Mouse (Mus musculus): ENCODE measurements around the gene Pmch. TPM values are rescaled to one million over a fixed set of nuclear protein-coding genes. Genes with fewer than 3 reads are reported as not detected.

Gene Pmch
- not detected for polyA plus RNA-seq (2015; fragmentation: Illumina TruSeq; extraction: RNeasy Lipid Tissue Mini Kit (QIAGEN cat#74804); ENCODE audit: insufficient read depth, low read depth, low replicate concordance)

DNA sequence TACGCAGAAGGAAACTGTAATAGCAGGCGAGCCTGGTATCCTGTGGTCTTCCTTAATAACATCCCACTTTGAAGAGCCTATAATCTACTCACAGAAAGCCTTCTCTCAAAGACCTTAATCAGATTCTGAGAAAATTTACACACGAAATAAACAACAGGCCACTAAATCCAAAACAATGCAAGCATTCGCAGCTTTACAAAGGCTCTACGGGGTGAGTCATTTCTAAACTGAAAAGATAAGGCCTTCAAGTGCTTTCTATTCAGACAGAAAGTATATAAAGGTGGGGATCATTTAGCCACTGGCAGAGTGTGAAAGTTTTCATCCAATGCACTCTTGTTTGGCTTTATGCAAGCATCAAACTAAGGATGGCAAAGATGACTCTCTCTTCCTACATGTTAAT lies at the start of gene Pmch:
Pmch (plus strand) TSS at position 301 of the 400 bp plus-strand sequence.

Other genes starting within 250 kb of the Pmch start
- gene Igf1, start 232.8 kb upstream of the Pmch start, polyA plus RNA-seq (2015; fragmentation: Illumina TruSeq; extraction: RNeasy Lipid Tissue Mini Kit (QIAGEN cat#74804); ENCODE audit: insufficient read depth, low read depth, low replicate concordance), result 28.9 TPM
- gene Parpbp, start 55.9 kb downstream of the Pmch start, polyA plus RNA-seq (2015; fragmentation: Illumina TruSeq; extraction: RNeasy Lipid Tissue Mini Kit (QIAGEN cat#74804); ENCODE audit: insufficient read depth, low read depth, low replicate concordance), result not detected
- 2.9 TPM for gene Nup37, start 55.9 kb downstream of the Pmch start, polyA plus RNA-seq (2015; fragmentation: Illumina TruSeq; extraction: RNeasy Lipid Tissue Mini Kit (QIAGEN cat#74804); ENCODE audit: insufficient read depth, low read depth, low replicate concordance)
- 8.2 TPM for gene Washc3, start 110.0 kb downstream of the Pmch start, polyA plus RNA-seq (2015; fragmentation: Illumina TruSeq; extraction: RNeasy Lipid Tissue Mini Kit (QIAGEN cat#74804); ENCODE audit: insufficient read depth, low read depth, low replicate concordance)